Mouse (Mus musculus): ENCODE data around the gene Ccnd1.
A peak's percentile ranks its signal among the peaks of the same experiment; 100 is the strongest.

The Ccnd1 gene

DNA sequence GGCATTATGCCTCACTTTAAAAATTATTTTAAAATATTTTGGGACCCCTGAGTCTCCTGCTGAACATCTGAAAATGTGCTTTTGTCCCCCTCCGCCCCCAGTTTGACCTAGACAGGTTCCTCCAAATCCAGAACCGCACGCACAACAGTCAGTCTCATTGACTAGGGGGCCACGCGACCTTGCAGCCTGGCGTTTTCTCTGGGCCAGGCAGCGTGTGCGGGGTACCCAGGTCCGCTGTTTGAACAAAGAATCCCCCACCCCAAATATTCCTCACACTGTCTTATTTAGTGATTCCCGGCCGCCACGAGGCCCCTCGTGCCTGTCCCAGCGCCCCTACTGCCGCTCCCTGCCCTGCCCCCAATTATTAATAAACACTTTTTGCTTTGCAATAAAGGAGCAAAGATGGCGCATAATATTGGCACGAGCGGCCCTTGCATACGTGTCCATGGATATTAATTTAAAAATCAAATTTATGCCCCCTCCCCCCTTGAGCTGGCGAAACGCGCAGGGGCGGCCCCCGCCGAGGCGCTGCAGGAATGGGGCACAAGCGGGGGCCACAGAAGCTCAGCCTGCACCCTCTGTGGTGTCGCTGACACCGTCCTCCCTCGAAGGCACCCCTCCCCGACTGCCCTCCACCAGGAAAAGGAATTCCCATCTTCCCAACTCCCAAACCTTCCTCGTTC lies 923 bp downstream of the Ccnd1 start:
- DNase-seq (ENCODE audit: low read depth, low spot score), result no peak

DNA sequence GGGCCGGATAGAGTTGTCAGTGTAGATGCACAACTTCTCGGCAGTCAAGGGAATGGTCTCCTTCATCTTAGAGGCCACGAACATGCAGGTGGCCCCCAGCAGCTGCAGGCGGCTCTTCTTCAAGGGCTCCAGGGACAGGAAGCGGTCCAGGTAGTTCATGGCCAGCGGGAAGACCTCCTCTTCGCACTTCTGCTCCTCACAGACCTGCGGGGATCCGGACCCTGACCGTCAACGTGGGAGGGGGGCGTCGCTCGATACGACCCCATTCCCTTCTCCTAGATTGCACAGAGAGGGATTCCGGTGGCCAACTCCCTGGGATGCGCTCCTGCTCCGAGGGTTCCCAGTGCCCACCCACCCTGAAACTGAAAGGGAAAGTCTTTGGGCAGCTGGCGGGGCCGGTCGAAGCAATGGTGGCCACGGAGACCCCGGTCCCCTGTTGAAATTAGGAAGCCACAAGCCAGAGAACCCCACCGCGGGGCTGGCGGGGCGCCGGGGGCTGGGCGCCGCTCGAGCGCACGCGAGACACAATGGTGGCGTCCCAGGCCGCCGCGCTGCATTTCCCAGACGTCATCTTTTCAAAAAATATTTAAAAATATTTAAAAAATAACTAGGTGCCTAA lies 1.7 kb downstream of the Ccnd1 start:
- DNase-seq (ENCODE audit: low read depth, low spot score), result no peak

DNA sequence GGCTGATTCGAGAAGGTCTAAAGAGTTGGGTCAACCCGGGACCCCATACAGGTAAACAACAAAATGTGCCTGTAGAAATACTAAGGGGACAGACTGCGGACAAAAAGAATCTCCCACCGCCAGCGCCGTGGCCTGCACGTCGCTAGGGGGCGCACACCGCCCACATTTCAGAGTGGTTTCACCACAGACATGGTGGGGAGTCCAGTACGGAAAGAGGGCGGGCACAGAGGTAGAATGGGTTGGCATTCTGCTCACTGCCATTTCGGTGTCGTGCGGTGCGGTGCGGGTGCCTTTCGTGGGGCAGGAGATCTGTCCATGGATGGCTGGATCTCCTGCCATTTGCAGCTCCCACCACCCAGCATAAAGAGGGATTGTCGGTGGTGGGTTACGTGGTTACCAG lies 2.2 kb downstream of the Ccnd1 start:
- peak; percentile 91 for DNase-seq (ENCODE audit: low read depth, low spot score)

DNA sequence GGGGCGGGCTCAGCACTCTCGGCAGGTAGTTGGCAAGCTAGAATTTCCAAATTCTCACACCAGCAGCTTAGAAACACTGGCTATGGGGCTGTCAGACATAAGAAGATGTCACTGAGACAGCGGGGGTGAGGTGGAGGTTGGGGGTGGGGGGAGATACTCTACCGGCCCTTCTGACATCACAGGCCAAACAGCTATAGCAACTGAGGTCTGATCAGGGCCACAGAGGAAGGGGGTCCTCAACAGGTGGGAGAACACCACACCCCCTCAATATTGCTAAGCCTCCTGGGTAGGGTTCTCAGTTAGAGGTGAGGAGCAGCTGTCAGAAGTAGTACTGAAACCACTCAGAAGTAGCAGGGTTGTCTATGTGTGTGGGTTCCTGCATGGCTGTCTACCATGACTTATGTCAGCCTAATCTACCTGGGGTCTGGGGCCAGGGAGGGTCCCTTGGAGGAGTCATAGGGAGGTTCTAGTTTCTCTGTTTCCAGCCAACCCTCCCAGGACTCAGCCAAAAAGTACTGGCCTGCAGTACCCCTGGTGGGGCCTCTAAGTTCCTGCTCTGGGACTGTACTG lies 3.3 kb downstream of the Ccnd1 start:
- DNase-seq (ENCODE audit: low read depth, low spot score), result no peak

DNA sequence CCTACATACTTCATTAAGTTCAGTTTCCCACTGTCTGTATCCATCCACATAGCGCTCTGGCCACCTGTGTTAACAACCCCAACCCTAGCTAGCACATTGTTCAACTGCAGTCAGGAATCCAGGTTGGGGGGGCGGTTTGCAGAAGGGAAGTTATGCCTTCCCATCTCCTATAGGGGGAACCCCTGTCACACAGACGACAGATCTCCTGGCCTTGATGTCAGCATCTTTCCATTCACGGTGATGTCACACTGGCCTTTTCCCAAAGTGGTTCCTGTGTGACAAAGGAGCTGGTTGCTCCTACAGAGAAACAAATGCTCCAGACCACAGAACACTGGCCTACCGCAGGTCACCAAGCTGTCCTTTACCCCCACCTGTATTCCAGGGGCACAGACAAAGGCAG lies 4.2 kb downstream of the Ccnd1 start:
- no peak for DNase-seq (ENCODE audit: low read depth, low spot score)

DNA sequence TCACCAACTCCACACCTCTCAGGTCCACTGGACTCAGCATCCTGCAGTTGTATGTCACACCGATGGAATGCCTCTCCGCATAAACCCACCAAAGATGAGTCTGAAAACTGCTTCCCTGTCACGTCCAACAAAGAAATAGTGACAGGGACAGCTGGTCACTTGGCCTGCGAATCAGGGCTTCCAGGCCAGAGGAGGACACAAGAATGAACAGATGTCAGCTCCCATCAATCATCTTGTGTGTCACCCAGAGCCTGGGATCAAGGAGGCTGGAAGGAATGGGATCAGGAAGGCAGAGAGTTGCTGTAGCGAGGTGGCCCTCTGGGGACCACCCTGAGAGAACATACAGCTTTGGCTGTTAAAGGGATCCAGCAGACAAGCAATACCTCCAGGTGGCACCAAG lies 4.8 kb downstream of the Ccnd1 start:
- no peak for DNase-seq (ENCODE audit: low read depth, low spot score)

DNA sequence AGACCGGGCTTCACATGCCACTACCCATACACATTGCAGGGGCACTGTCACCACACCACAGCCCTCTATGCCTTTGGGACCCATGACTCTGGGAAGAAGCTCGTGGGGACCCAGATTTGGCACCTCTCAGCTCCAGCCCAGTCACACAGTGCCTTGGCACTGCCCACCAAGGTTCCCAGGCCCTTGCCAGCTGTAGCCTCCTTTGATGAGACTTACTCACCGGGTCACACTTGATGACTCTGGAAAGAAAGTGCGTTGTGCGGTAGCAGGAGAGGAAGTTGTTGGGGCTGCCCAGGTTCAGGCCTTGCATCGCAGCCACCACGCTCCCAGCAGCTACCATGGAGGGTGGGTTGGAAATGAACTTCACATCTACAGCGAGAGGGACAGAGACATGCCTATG lies 5.9 kb downstream of the Ccnd1 start:
- no peak for DNase-seq (ENCODE audit: low read depth, low spot score)

DNA sequence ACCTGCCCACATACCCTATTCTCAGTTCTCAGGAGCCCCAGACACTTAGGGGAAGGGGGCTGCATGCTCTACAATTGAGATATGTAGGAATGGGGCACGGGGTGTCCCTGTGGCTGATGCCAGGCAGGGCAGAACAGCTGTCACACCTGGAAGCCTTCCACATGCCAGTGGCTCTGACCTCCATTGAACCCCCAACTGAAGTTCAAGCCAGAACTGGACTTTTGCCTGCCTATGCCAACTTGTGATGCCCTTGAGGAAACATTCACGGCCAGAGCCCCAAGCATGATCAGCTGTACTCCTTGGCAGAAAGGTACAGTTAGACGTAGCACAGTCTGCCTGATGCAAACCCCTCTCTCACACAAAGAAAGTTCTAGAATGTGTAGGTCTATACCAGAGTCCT lies 6.4 kb downstream of the Ccnd1 start:
- DNase-seq (ENCODE audit: low read depth, low spot score), result no peak

DNA sequence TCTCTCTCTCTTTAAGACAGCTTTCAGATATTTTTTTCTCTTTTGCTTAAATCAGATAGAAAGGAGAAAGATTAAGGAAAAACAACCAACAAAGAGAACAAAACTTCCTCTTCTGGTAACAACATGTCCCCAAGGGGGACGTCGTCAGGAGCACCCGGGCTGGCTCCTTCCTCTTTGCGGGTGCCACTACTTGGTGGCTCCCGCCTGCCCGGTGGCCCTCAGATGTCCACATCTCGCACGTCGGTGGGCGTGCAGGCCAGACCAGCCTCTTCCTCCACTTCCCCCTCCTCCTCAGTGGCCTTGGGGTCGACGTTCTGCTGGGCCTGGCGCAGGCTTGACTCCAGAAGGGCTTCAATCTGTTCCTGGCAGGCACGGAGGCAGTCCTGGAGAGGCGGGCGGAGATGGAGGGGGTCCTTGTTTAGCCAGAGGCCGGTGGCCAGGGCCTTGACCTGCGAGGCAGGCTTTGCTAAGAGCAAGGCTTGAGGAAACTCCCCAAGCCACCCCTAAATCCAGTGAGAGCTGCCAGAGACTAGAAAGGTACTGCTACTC lies 7.3 kb downstream of the Ccnd1 start:
- no peak for DNase-seq (ENCODE audit: low read depth, low spot score)

DNA sequence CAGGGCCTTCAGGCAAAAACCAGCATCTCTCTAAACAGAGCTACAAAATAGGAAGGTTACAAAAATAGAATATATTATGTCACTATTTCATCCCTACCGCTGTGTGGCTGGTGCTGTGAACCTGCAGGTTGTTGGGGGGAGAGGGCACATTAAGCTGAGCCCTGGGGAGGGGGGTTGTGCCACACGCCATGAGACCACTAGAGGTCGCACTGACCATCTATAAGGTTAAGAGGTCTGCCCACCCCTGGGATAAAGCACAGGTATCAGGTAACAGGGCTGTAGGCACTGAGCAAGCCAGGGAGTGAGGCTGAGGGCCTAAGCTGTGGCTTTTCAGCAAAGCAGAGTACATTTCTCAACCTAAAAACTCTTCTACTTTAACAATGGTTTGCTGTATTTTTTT lies 7.9 kb downstream of the Ccnd1 start:
- DNase-seq (ENCODE audit: low read depth, low spot score), result peak; percentile 78

DNA sequence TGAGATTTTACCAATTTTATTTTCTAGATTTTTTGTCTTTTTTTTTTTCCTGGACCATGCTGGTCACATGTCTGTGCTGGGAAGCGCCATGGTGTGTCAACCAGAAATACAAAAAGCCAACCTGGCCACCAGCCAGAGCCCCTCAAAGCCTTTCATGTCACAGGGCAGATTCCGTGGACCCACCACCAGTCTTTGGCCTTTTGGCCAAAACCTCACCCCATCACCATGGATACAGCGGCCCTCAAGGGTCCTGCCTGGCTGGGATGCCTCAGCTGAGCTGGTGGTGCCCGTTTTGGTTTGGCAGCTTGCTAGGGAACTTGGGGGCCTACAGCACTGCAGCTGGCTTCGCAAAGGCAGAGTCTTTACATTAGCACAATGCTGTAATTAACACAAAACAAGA lies 9.8 kb downstream of the Ccnd1 start:
- DNase-seq (ENCODE audit: low read depth, low spot score), result no peak

DNA sequence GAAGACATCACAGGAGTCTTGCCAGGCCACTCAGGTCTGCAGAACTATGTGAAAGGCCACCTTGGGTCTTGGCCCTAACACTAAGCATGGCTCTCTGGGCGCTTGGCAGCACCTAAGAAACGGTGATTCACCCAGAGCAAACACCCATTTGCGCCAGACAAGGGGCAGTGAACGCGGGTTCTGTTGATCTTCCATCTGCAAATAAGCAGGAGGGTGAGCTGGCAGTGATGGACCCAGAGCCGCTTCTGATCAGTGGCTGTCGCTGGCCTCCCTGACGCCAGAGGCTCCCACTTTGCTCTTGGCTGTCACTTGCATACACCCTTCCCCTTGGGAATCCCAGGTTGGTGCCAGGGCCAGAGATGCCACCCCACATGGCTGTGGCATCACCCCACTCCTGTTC lies 10.2 kb downstream of the Ccnd1 start:
- DNase-seq (ENCODE audit: low read depth, low spot score), result no peak

DNA sequence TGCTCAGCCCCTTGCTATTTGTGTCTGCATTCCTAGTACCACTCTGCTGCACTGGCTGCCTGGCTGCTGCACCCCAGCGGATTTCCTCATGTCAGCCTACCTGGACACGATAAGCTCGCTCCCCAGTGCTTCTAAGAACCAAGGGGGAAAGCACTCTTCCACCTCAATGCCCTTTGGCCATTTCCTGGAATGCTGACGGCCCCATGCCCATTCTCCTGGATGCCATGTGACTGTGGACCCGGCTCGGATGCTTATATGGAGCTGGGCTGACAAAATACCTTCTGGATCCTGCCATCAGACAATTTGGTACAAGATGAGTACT lies 10.9 kb downstream of the Ccnd1 start:
- DNase-seq (ENCODE audit: low read depth, low spot score), result no peak

DNA sequence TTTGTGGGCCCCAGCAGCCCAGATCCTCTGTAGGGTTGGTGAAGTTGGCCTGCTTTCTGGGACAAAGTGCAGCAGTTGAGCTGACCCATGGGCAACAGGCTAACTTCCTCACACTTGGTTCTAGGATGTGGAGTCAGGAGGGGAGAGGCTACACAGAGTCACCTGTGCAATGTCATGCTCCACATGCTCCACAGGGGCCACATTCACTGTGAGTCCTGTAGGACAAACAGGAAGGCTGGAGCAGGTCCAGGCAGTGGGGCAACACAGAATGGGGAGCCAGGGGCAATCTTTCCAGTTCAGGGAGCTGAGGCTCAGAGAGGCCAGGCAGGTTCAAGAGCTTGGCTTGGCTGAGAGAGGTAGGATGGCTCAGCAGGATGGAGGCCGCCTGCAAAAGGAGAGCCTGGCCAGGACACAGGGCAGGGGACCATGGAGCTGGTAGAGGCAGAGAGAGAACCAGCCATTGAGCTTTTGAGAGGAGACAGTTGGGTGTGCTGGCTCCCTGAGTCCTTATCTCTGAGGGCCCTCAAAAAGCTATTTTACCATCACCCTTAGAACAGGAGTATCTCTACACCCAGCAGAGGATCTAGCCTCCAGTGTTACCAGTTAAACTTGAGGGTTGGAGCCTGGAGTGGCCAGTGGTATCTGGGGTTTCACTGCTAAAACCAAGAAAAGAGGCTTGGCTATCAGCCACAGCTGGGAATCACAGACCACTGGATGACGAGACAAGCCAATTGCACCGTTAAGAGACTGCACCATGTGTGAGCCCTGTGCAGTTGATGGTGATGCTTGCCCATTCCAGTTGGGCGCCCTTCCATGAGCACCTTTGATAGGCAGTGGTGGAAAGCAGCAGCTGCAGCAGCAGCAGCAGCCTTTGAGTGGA lies 11.5 kb downstream of the Ccnd1 start:
- DNase-seq (ENCODE audit: low read depth, low spot score), result no peak

DNA sequence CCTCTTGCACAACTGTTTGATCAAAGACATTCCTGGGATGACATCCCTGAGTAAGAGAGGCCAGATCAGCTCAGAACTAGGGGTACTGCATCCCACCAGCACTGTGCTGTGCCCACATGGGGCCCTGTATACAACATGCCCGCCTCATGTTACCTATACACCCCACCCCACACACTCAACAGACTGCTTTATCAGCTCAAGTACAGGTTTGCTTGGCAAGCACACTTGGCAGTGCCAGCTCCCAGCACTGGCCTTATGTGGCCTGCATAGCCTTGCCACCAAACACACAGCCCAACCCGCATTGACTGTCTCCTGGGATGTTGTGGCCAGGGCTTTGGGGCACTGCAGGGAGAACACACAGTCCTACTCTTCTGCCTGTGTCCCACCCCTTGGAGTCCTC lies 12.1 kb downstream of the Ccnd1 start:
- DNase-seq (ENCODE audit: low read depth, low spot score), result no peak

DNA sequence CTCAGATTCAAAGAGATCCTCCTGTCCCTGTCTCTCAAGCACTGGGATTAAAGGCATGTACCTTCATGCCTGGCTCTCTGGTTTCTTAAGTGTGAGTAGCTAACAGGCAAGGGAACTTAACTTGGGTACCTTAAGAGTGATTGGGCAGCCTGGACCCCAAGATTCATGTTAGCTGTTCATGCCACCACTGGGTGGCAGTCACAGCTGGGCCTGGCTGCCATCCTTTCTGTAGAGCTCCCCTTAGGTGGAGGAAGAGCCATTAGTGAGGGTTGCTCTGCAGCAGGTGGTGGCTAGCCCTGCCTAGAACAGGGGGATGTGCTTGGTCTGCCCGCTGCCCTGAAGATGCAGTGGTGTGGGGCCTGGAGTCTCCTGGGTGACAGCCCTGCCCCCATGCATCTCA lies 20.9 kb downstream of the Ccnd1 start:
- no peak for DNase-seq (ENCODE audit: low read depth, low spot score)

DNA sequence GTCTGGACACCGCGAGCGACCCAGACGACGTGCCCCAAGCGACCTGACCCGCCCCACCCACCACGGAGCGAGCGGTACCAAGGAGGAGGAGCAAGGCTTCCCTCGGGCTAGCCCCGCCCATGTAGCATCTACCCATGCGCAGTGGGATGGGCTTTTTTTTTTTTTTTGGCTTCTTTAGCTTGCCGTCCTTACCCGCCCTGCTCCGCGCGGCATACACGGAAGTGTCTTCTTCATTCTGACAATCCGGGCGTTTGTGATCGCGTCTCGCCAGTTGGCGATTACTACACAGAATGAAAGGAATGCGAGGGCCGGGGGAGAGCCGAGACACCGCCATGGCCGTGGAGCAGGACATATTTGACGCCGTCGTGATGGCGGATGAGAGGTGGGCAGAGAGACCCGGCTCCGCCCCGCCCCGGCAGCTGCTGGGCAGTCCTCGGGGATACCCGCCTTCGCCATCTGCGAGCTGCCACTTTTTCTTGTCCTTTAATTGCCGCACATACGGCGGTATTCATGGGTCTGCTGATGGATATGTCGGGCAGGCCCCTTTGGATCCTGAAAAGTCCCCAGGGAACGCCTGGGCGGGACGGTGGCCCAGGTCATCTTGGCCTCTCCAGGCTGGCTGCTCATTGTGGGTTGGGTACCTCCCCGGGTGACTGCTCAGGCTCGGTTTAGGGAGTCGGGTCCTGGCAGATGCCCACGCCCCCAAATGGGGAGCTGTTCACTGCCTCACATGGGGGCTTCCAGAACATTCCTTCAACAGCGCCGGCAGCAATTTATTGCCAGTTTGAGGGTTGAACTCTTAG lies 24.6 kb downstream of the Ccnd1 start, which contains the start of gene LTO1:
TSS of gene LTO1 (plus strand) at position 153 of the 803 bp plus-strand sequence.
- peak; percentile 92 for DNase-seq (ENCODE audit: low read depth, low spot score)

DNA sequence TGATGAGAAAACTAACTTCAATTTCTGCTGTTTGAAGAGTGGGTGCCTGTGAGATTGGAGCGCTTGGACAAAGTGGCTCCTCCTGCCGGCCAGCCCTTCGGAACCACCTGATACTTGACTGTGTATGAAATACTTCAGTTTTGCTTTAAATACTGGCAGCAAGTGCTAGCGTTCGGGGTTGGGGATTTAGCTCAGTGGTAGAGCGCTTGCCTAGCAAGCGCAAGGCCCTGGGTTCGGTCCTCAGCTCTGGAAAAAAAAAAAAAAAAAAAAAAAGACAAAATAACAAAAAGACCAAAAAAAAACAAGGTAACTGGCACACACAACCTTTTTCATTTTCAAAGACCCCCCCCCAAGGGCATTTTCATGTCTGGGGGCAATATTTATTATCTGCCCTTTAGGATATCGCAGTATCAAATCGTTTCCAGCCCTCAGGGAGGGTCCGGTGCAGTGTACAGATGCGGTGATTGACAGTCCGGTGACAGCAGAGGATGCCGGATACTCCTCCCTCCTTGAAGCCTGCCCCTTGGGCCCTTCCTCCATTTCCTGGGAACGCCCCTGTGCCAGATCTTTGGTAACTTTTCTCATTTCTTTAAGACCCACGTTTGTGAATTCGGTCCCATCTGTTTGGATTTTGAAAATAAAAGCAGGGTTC lies 25.3 kb downstream of the Ccnd1 start:
- DNase-seq (ENCODE audit: low read depth, low spot score), result peak; percentile 61

DNA sequence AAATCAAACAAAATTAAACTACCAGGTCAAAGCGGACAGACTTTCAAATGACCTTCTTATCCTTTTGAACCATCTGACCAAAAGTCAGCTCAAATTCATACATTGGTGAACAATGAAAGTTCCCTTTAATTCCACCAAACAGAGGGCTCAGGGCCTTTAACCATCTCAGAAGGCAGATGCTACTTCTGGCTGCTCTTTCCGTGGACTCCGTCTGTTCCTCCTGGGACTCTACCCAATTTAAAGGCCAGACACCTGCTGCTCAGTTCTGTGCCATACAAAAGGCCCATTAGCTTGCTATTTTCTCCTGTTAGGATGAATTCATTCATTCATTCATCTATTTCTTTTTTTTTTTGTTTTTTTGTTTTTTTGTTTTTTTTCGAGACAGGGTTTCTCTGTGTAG lies 26.8 kb downstream of the Ccnd1 start:
- DNase-seq (ENCODE audit: low read depth, low spot score), result no peak

DNA sequence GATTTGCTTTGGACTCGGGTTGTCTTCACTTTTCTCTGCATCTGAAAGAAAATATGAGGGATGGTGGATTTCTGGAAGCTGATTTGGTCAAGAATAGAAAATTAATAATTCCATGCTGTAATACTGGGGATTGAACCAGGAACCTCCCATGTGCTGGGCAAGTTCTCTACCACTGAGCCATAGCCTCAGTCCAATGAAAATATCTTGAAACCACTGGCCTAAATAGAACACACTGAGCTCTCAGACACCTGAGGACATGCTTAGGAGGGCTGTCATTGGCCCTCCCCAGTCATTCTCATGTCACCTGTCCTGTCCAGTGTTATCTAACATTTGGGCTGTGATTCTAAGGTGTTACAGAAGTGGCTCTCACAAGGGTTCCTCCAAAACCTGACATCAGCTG lies 28.6 kb downstream of the Ccnd1 start:
- no peak for DNase-seq (ENCODE audit: low read depth, low spot score)

DNA sequence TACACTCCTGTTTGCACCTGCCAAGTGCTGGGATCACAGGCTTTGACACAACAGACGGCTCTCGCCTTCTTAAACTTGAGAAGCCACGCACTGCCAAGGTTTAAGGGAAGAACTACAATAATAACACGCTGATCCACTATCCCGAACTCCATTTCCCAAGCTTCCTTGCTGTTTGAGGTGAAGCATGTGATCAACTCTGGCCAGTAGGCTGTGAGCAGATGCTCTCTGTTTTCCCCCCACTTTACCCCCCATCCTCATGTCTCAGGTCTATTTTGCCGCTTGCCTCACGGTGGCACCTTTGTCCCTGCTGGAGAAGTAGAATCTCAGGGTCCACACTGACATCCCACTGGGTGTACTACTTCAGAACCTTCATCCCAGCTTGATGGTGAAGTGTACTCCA lies 31.0 kb downstream of the Ccnd1 start:
- DNase-seq (ENCODE audit: low read depth, low spot score), result no peak
